Mouse (Mus musculus): ENCODE data around the gene Spata1. TPM values are rescaled to one million over a fixed set of nuclear protein-coding genes. Genes with fewer than 3 reads are reported as not detected.

Gene Spata1
- total RNA-seq (2021) = 1 to 10 TPM; 3.3 to 3.5 TPM
- long read RNA-seq, experiment 1, partial matches to known transcripts = 3 of 10 reads
- long read RNA-seq, experiment 1, other reads (novel, unspliced or antisense) = 7 of 10 reads
- long read RNA-seq, experiment 2, partial matches to known transcripts = 0 of 4 reads
- long read RNA-seq, experiment 2, other reads (novel, unspliced or antisense) = 4 of 4 reads

DNA sequence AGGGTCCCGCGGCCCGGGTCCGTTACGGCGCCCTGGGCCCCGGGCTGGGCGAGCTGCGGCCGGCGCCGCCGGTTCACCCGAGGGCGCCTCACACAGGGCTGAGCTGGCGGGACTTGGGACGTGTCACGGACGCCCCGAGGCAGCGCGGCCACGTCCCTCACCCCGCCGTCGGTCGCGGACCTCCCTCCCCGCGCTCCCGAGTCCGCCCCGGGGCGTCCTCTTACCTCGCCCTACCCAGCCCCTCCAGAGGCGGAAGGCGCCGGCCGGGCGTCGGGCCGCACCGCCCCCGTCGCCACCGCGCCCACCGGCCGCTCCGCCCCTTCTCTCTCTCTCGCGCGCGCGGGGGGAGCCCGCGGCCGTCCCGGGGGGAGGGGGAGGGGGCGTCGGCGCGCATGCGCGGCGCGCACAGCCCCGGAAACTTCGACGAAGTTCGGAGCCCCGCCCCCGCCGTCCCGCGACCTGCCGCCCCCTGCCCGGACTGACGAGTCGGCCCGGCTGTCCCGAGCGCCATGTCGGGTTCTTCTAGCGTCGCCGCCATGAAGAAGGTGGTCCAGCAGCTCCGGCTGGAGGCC, at the start of gene Spata1, which contains the start of gene Gng5:
Spata1 (minus strand) TSS at position 323 of the 572 bp plus-strand sequence.
Gng5 (plus strand) TSS at position 377 of the 572 bp plus-strand sequence.
- DNase-seq (ENCODE audit: low spot score in 2 of 2) = peak; percentile 89 to 93

DNA sequence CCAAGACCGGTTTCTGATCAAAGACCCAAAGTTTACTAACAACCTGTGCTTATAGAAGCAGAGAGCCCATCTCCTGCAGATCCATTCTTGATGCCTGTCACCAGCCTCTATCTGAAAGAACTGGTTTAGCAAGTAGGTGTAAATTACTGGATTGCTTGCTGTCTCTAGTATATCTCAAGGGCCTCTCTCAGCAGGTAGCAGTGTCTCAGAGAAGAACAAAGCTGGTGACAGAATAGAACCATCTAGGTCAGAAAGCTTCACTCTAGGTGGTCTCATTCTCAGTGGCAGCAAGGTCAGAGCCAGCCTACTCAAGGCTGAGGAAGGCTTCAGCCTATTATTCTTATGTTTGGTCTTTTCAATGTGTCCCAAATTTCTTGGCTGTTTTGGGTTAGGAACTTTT, 44.1 kb upstream of the Spata1 start:
- DNase-seq (ENCODE audit: low spot score in 2 of 2) = no peak

DNA sequence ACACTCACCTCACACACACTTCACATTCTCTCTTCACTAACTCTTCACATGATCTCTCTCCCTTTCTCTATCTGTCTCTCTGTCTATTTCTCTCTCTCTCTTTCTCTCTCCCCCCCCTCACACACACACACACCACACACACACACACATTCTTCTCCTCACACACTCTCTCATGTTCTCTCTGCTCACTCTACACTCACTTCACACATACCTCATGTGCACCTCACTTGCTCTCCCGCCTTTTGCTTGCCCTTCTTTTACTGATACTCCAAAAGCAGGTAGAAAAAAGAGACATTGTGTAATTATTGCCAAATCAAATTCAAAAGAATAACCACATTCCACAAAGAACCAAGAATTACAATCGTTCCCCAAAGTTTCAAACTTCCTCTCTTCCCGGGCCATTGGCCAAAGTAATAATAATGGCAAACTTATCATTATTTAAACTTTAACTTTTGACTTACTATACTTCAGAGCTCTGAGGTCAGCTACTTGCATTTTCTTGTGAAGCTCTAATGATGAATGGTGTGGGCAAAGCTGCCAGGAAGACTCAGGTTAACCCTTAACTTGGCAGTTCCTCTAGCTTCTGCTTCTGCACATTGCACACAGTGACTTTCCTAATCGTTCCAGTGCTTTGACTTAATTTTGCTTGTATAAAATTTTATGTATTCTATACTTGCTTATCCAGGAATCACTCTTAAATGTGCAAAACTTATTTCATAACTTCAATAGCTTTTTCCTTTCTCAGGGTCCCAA, 41.1 kb upstream of the Spata1 start:
- no peak for DNase-seq (ENCODE audit: low spot score in 2 of 2)

DNA sequence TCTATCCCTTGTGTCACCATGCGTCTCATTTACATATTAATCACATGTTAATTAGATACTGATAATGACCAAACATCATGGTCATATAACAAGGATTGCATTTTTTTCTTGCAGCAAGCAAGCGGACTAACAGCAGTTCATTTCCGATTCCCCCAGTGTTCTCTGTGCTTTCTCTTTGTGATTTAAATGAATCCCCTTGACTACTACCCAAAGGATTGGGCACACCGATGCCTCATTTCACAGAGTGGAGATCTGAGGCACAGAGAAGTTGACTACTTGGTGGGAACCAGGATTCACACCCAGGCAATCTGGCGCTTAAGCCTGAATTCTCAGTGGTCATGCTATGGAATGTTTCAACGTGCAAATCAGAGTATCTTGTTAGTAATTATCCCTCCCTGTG, 35.4 kb upstream of the Spata1 start:
- no peak for DNase-seq (ENCODE audit: low spot score in 2 of 2)

DNA sequence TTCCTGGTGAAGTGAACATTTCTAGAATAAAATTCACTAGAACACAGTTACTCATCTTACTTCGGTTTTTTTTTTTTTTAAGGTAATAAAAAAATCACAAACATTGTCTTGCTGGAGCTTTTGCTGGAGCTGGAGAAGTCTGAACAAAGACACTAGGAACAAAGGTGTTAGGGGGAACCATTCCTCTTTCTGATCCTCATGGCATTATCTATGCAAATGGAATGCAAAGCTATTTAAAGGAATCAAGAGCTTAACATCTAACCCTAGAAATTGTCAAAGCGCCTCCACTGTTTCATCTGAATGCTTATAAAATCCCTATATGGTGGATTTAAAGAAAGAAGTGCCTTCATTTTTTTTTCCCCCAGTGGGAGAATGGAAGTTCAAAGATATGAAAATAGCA, 28.8 kb upstream of the Spata1 start:
- DNase-seq (ENCODE audit: low spot score in 2 of 2) = no peak

DNA sequence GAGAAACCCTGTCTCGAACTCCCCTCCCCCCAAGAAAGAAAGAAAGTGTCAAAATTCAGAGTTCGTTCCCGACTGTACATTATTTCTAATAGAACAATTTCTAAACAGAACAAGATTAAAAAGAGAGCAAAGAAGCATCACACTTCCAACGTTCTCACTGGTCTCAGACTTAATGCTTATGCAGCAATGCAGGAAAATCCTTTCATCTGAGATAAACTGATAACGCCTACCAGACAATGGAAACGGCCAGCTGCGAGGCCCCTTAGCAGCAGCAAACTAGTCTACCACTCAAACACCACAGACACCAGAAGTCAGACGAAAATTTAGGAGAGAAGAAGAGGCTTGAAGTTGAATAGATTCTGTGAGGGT, 22.1 kb upstream of the Spata1 start:
- no peak for DNase-seq (ENCODE audit: low spot score in 2 of 2)

GRCm38 (mm10) chr3:146520798-146521651, 21.5 kb upstream of the Spata1 start, which contains the start of gene Rpf1:
Rpf1 (minus strand) TSS chr3:146521429.
- peak; percentile 69 to 90 for DNase-seq (ENCODE audit: low spot score in 2 of 2)

DNA sequence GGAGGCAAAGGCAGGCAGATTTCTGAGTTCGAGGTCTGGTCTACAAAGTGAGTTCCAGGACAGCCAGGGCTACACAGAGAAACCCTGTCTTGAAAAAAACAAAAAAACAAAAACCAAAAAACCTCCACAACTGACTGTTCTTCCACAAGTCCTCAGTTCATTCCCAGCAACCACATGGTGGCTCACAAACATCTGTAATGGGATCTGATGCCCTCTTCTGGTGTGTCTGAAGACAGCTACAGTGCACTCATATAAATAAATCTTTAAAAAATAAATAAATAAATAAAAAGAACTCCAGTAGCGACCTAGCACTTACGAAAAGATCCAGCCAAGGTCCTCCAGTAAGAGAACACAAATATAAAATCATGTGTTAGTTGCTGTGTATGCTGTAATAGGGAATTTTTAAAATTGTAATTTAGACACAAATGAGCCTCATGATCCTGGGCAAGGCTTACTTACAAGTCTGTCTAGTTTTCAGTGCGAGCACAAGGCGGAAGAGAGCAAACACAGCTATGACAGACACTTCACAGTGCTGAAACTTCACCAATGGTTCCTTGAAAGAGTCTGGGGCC, 20.8 kb upstream of the Spata1 start:
- DNase-seq (ENCODE audit: low spot score in 2 of 2) = no peak

DNA sequence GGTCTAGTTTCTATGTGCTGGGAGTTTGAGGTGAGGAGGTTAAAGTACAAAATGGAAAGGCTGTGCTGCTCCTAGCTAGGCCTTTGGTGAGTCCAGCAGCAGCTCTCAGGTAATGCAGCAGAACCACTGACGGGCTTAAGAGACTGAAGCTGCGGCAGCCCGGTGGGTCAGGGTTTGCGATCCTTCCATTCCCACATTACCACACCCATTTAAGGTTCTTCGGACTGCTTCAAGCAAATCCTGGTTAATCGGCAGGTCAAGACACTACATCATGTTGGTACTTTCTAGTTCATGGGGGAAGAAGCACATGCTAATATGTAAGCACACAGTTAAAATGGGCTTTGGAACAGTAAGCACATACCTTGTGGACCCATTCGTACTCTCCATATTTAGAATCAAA, 7.2 kb upstream of the Spata1 start:
- DNase-seq (ENCODE audit: low spot score in 2 of 2) = no peak

- DNase-seq (ENCODE audit: low spot score in 2 of 2) = no peak
These were observed 2.1 kb upstream of the Spata1 start for GRCm38 (mm10) chr3:146501601-146502123.

GRCm38 (mm10) chr3:146500810-146501201, 1.3 kb upstream of the Spata1 start:
- no peak for DNase-seq (ENCODE audit: low spot score in 2 of 2)

DNA sequence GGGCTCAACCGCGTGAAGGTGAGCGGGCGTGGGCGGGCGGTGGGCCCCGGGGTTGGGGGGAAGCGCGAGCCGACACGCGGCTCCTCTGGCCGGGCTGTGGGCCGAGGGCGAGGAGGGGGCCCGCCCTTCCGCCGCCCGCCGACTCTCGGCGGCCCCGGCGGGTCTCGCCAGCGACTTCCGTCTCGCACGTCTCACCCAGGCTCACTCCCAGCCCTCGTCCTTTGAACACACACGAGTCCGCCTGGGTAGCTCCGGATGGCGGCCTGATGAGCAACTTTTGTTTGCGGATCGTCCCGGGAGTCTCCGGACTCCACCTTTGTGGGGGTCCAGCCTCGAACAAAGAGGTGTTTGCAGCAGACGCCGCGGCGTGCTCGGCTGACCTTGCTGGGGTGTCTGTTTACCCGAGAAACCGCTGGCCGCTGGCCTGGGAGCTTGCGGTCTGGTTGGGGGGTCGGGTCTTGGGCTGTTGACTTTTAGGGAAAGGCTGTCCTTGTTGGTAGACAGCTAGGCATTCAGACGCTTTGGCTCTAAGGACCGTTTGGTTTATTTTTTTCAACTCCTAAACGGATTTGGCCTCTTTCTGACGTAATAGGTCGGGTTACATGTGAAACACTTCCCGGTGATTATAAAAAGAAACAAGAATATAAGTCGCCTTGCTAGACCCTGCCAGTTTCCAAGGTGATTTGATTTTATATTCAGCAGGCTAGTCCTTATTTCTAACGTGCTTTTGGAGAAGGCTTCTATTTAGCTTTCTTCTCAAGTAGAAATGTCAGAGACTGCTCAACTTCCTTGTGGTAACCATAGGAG, 653 bp upstream of the Spata1 start:
- peak in 1 of 2 experiments; percentile 72 for DNase-seq (ENCODE audit: low spot score in 2 of 2)

DNA sequence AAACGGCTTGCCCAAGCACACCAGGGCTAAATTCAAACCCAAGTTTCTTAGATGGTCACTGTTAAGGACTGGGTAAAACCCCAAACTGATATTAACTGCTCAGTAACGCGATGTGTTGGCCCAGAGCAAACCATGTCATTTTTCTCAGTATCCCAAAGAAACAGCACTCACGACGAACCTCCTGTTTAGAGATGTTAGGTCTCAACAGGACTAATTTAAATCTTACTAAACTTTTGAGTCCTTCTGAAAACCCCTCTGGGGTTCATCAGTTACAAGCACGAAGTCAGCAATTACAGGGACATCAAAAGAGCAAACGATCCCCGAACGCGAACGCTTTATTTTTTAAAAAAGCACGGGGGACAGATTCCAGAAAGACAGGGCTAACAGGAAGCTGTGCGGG, 564 bp downstream of the Spata1 start:
- DNase-seq (ENCODE audit: low spot score in 2 of 2) = no peak

GRCm38 (mm10) chr3:146494941-146495340, 4.6 kb downstream of the Spata1 start:
- no peak for DNase-seq (ENCODE audit: low spot score in 2 of 2)

GRCm38 (mm10) chr3:146486464-146486863, 13.1 kb downstream of the Spata1 start:
- DNase-seq (ENCODE audit: low spot score in 2 of 2) = no peak

DNA sequence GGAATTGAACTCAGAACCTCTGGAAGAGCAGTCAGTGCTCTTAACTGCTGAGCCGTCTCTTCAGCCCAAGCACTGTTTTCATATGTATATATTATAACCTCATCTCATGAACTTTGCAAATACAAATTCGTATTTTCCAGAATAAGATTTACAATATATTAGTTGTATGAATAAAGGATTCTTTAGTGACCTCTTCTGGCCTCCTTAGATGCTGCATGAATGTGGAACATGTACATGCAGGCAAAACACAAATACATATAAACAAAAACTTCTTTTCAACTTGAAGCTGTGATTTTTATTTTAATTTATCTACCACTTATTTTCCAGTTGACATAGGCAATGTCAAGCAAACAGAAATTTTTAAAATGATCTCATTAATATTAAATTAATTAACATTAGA, 17.5 kb downstream of the Spata1 start:
- no peak for DNase-seq (ENCODE audit: low spot score in 2 of 2)

GRCm38 (mm10) chr3:146474428-146474827, 25.1 kb downstream of the Spata1 start:
- no peak for DNase-seq (ENCODE audit: low spot score in 2 of 2)

GRCm38 (mm10) chr3:146473741-146474140, 25.8 kb downstream of the Spata1 start:
- DNase-seq (ENCODE audit: low spot score in 2 of 2) = no peak

DNA sequence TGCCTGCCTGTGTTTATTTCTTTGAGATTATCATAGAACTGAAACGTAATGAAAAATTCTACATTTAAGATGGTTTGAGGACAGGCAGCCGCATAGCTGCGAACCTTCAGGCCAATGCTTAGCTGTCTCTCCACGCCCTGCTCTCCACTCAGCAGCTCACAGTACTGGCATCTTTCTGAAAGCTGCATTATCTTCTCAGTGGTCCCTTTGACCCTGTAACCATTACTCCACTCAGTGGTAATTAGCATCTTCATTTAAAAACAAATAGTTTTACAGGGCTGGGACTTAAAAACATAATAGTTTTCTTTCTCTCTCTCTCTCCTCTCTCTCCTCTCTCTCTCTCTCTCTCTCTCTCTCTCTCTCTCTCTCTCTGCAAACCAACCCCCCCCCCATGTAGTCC, 26.9 kb downstream of the Spata1 start:
- no peak for DNase-seq (ENCODE audit: low spot score in 2 of 2)

- DNase-seq (ENCODE audit: low spot score in 2 of 2) = no peak
These were observed 30.3 kb downstream of the Spata1 start for GRCm38 (mm10) chr3:146469226-146469625.
